Mouse (Mus musculus): Measurements from ENCODE around the gene Fabp2.
"Not testable (repeated sequence)": the region's sequence is repeated elsewhere in the genome, so short reads cannot be mapped to it uniquely, and the experiment has no call there.

The Fabp2 gene

GRCm38 (mm10) chr3:122920572-122921435 is 25.9 kb downstream of the Fabp2 start:
- DNase-seq (ENCODE audit: low read depth, low spot score) = no peak

- no peak for DNase-seq (ENCODE audit: low read depth, low spot score)
These were observed 27.0 kb downstream of the Fabp2 start for GRCm38 (mm10) chr3:122921676-122922527.

DNA sequence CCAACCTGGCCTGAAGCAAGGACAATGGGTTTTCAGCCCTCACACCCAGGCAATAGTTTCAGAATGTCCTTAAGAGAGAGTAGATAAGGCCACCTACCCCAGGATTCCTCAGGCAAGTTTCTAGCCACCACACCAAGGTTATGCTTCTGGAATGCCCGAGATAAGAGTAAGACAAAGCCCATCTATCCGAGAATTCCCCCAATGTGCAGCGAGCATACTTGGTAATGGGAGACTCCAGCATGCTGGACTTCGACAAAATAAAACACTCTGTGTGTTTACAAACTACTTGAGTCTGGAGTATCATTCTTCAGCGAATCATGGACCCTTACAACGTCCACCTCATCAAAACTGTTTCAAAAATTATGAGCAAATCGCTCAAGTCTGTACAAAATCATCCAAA is 28.3 kb downstream of the Fabp2 start:
- no peak for DNase-seq (ENCODE audit: low read depth, low spot score)

DNA sequence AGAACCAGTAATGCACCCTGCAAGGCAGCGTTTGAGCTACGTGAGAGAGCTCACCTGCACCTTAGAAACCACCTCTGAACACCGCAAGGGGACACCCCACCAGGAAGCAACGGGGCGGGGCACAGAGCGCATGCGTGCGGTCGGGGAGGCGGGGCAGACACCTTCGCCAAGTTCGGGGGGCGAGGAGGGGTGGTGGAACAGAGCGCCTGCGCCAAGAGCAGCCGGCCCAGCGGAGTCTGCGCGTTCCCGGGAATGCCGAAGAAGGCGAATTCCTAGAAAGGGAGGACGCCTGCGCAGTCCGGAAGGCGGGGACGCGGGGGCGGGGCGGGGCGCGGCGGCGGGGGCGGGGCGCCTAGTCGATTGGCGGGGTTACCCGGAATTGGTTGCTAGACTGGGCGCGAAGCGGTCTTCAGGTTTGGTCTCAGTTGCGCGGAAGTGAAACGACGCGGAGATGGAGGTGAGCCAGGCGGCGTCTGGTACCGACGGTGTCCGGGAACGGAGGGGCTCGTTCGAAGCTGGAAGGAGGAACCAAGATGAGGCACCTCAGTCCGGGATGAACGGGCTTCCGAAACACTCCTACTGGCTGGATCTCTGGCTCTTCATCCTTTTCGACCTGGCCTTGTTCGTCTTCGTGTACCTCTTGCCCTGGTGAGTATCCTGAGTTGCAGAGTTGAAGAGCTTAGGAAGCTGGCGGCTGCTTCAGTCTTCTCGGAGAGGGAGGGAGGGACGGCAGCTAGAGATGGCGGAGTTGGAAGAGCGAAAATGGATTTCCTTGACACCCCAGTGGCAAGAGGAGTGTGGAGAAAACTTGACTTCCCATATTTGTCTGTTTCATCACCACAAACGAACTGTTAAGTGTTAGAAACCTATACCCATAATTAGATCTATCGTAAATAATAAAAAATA is 29.4 kb downstream of the Fabp2 start, which contains the start of gene 1810037I17Rik:
TSS of gene 1810037I17Rik (plus strand) at position 195 of the 906 bp plus-strand sequence.
- DNase-seq (ENCODE audit: low read depth, low spot score) = peak; percentile 97

DNA sequence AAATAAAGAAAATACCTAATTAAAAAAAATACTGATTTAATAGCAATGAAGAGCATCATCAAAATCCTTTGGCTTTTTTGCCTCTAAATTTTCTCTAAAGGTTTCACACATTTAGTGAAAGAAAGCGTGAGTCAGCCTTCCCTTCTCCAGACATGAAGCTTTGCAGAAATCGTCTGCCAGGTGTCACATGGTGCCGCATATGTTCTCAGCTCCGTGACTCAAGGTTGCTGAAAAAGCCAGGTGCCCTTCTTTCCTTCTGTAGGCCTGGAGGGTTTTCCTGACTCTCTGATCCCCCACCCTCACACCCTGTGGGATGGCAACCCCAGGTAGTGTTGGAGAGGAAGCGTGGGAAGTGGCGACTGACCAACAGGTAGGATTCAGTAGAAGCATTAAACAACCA is 34.9 kb downstream of the Fabp2 start:
- DNase-seq (ENCODE audit: low read depth, low spot score) = no peak

GRCm38 (mm10) chr3:122932466-122932865 is 37.6 kb downstream of the Fabp2 start:
- DNase-seq (ENCODE audit: low read depth, low spot score) = no peak

- DNase-seq (ENCODE audit: low read depth, low spot score) = not testable (repeated sequence)
These were observed 42.3 kb downstream of the Fabp2 start for GRCm38 (mm10) chr3:122937176-122937575.

- peak; percentile 40 for DNase-seq (ENCODE audit: low read depth, low spot score)
These were observed 44.3 kb downstream of the Fabp2 start for GRCm38 (mm10) chr3:122939215-122939614.

- DNase-seq (ENCODE audit: low read depth, low spot score) = no peak
These were observed 48.6 kb downstream of the Fabp2 start for GRCm38 (mm10) chr3:122943387-122943890.

Data from mesoderm, embryonic 11.5 days (tissue).